Mouse (Mus musculus) macrophage (primary cell): Measurements from ENCODE around the gene Nln. TPM values are rescaled to one million over a fixed set of nuclear protein-coding genes. Genes with fewer than 3 reads are reported as not detected.

Experiments used
- H3K27ac ChIP-seq: fragments of 350-480 bp; formaldehyde crosslinking; 2 replicates; pipeline ENCODE4 v1.9.0; 2021
- H3K36me3 ChIP-seq: fragments of 350-480 bp; formaldehyde crosslinking; 2 replicates; pipeline ENCODE4 v1.9.0; 2021; ENCODE audit errors: inconsistent target
- H3K4me3 ChIP-seq: fragments of 350-480 bp; formaldehyde crosslinking; 2 replicates; pipeline ENCODE4 v1.9.0; 2021; ENCODE audit errors: inconsistent target
- H3K79me2 ChIP-seq: fragments of 350-480 bp; formaldehyde crosslinking; 2 replicates; pipeline ENCODE4 v1.9.0; 2021; ENCODE audit errors: inconsistent target
- WGBS: methylation state at CpG from one replicate; pipeline ENCODE4 v1.1.7; 2026; ENCODE audit warnings: inconsistent platforms; ENCODE audit not compliant: missing documents; 5-methylcytosine and 5-hydroxymethylcytosine counted together
- polyA plus RNA-seq: library from polyadenylated mRNA; stranded (reverse); fragments of 250-400 nt; gene quantifications from 3 replicates; pipeline ENCODE4 v1.2.4, GENCODE M21; 2018; ENCODE audit warnings: inconsistent platforms

Gene Nln
- polyA plus RNA-seq, 1 experiment from 2014 or later, result 52.2 TPM

- H3K4me3 ChIP-seq, result no peak overlapping the region
- no peaks in the 10 kb centered on the region for H3K79me2 ChIP-seq
- H3K36me3 ChIP-seq, result peaks cover 15% of the 10 kb centered on the region; the same call in 1 of the 2 replicates
- 22% methylated on average over 10 of the region's 10 CpGs for WGBS
- no peak overlapping the region for H3K27ac ChIP-seq
Observed at GRCm38 (mm10) chr13:104074731-104075130, 34.7 kb downstream of the Nln start.

GRCm38 (mm10) chr13:104074230-104074629 lies 35.2 kb downstream of the Nln start:
- no peak overlapping the region for H3K27ac ChIP-seq
- no peaks in the 10 kb centered on the region for H3K79me2 ChIP-seq
- WGBS, result 90% methylated on average over 8 of the region's 8 CpGs
- H3K4me3 ChIP-seq, result no peak overlapping the region
- peaks cover 20% of the 10 kb centered on the region for H3K36me3 ChIP-seq

GRCm38 (mm10) chr13:104072351-104072750 lies 37.1 kb downstream of the Nln start:
- no peak overlapping the region for H3K4me3 ChIP-seq
- no peaks in the 10 kb centered on the region for H3K79me2 ChIP-seq
- 92% methylated on average over 9 of the region's 9 CpGs for WGBS
- H3K36me3 ChIP-seq, result peaks cover 34% of the 10 kb centered on the region
- no peak overlapping the region for H3K27ac ChIP-seq

- Histone ChIP-seq H3K27ac (no peak overlapping the region), H3K79me2 (no peaks in the 10 kb centered on the region), H3K36me3 (peaks cover 34% of the 10 kb centered on the region), H3K4me3 (no peak overlapping the region)
- 63% methylated on average over 3 of the region's 3 CpGs for WGBS
Observed at GRCm38 (mm10) chr13:104070703-104071102, 38.7 kb downstream of the Nln start.

GRCm38 (mm10) chr13:104069216-104069615 lies 40.2 kb downstream of the Nln start:
- Histone ChIP-seq H3K4me3 (no peak overlapping the region), H3K79me2 (no peaks in the 10 kb centered on the region), H3K36me3 (peaks cover 34% of the 10 kb centered on the region), H3K27ac (no peak overlapping the region)
- WGBS, result 93% methylated on average over 11 of the region's 11 CpGs

- Histone ChIP-seq H3K4me3 (no peak overlapping the region), H3K79me2 (no peaks in the 10 kb centered on the region), H3K27ac (no peak overlapping the region), H3K36me3 (peaks cover 33% of the 10 kb centered on the region)
- 95% methylated on average over 2 of the region's 2 CpGs for WGBS
Observed at GRCm38 (mm10) chr13:104065649-104066347, 43.6 kb downstream of the Nln start.

- WGBS, result 91% methylated on average over 9 of the region's 9 CpGs
- Histone ChIP-seq H3K27ac (no peak overlapping the region), H3K36me3 (peaks cover 13% of the 10 kb centered on the region; the same call in 1 of the 2 replicates), H3K79me2 (no peaks in the 10 kb centered on the region), H3K4me3 (no peak overlapping the region)
Observed at GRCm38 (mm10) chr13:104063061-104063460, 46.4 kb downstream of the Nln start.

- 100% methylated on average over 2 of the region's 2 CpGs for WGBS
- Histone ChIP-seq H3K4me3 (no peak overlapping the region), H3K79me2 (no peaks in the 10 kb centered on the region), H3K36me3 (peaks cover 11% of the 10 kb centered on the region; the same call in 1 of the 2 replicates), H3K27ac (no peak overlapping the region)
Observed at GRCm38 (mm10) chr13:104061975-104062750, 47.3 kb downstream of the Nln start.

GRCm38 (mm10) chr13:104060231-104060630 lies 49.2 kb downstream of the Nln start:
- Histone ChIP-seq H3K4me3 (no peak overlapping the region), H3K36me3 (peaks cover 15% of the 10 kb centered on the region; the same call in 1 of the 2 replicates), H3K27ac (no peak overlapping the region), H3K79me2 (no peaks in the 10 kb centered on the region)
- WGBS, result 92% methylated on average over 1 of the region's 1 CpGs

GRCm38 (mm10) chr13:104059536-104059935 lies 49.9 kb downstream of the Nln start:
- WGBS, result 95% methylated on average over 4 of the region's 4 CpGs
- Histone ChIP-seq H3K79me2 (no peaks in the 10 kb centered on the region), H3K4me3 (no peak overlapping the region), H3K27ac (no peak overlapping the region), H3K36me3 (peaks cover 15% of the 10 kb centered on the region; the same call in 1 of the 2 replicates)

- H3K36me3 ChIP-seq, result peaks cover 14% of the 10 kb centered on the region; the same call in 1 of the 2 replicates
Observed at GRCm38 (mm10) chr13:104058761-104059160, 50.7 kb downstream of the Nln start.

GRCm38 (mm10) chr13:104052271-104052753 lies 57.1 kb downstream of the Nln start:
- Histone ChIP-seq H3K79me2 (no peaks in the 10 kb centered on the region), H3K36me3 (peaks cover 8% of the 10 kb centered on the region; the same call in 1 of the 2 replicates), H3K27ac (no peak overlapping the region), H3K4me3 (no peak overlapping the region)
- whole genome bisulfite sequencing, result 100% methylated on average over 8 of the region's 9 CpGs

More at GRCm38 (mm10) chr13:104058761-104059160, 50.7 kb downstream of the Nln start:
- H3K27ac ChIP-seq, result no peak overlapping the region
- 95% methylated on average over 9 of the region's 9 CpGs for WGBS
- H3K4me3 ChIP-seq, result no peak overlapping the region
- H3K79me2 ChIP-seq, result no peaks in the 10 kb centered on the region

GRCm38 (mm10) chr13:104048835-104049234 lies 60.6 kb downstream of the Nln start:
- H3K4me3 ChIP-seq, result no peak overlapping the region
- H3K36me3 ChIP-seq, result 0 out of 2 replicates have a peak, but pooled peaks cover 5% of the 10 kb centered on the region
- 88% methylated on average over 3 of the region's 3 CpGs for WGBS
- no peak overlapping the region for H3K27ac ChIP-seq
- H3K79me2 ChIP-seq, result no peaks in the 10 kb centered on the region

GRCm38 (mm10) chr13:104045108-104045507 lies 64.3 kb downstream of the Nln start:
- Histone ChIP-seq H3K36me3 (0 out of 2 replicates have a peak, but pooled peaks cover 5% of the 10 kb centered on the region), H3K79me2 (no peaks in the 10 kb centered on the region), H3K27ac (no peak overlapping the region), H3K4me3 (no peak overlapping the region)
- 78% methylated on average over 4 of the region's 4 CpGs for WGBS

GRCm38 (mm10) chr13:104044332-104044731 lies 65.1 kb downstream of the Nln start:
- 59% methylated on average over 4 of the region's 4 CpGs for WGBS
- Histone ChIP-seq H3K79me2 (no peaks in the 10 kb centered on the region), H3K27ac (no peak overlapping the region), H3K36me3 (0 out of 2 replicates have a peak, but pooled peaks cover 5% of the 10 kb centered on the region), H3K4me3 (no peak overlapping the region)
